Mouse (Mus musculus): ENCODE data around the gene Amhr2. TPM values are rescaled to one million over a fixed set of nuclear protein-coding genes. Genes with fewer than 3 reads are reported as not detected.
A peak's percentile ranks its signal among the peaks of the same experiment; 100 is the strongest.

Gene Amhr2
- total RNA-seq, 4 experiments from 2014 or later: 0.19 to 1.00 (median 0.63) TPM

DNA sequence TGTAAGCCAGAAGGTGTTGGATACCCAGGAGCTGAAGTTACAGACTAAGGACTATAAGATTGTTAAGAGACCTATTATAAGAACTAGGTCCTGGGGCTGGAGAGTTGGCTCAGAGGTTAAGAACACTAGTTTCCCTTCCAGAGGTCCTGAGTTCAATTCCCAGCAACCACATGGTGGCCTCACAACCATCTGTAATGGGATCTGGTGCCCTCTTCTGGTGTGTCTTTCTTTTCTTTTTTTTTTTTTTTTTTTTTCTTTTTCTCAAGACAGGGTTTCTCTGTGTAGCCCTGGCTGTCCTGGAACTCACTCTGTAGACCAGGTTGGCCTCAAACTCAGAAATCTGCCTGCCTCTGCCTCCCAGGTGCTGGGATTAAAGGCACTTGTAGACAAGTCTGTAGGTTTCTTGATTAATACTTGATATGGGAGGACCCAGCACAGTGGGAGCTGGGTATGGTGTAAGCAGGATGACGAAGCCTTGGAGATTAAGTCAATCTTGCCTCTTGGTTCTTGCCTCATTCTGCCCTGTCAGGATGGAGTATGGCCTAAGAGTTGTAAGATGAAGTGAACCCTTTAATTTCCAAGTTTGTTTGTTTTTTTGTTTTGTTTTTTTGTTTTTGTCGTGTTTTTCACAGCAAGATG lies 21.4 kb upstream of the Amhr2 start:
- no peak for DNase-seq (ENCODE audit: low spot score)

DNA sequence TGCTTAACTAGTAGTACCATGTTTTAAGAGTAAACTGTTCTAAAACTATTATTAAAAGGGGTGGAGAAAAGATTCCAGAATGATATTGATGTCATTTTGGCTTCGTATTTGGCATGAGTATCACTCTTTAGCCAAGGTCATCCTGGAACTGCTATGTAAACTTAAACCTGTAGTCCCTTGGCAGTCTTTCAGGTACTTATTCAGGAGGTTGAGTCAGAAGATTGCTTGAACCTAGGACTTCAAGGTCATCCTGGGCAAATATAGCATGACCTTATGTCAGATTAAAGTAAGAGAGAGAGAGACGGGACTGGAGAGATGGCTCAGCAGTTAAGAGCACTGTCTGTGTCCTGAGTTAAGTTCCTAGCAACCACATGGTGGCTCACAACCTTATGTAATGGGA lies 20.5 kb upstream of the Amhr2 start:
- no peak for DNase-seq (ENCODE audit: low spot score)

DNA sequence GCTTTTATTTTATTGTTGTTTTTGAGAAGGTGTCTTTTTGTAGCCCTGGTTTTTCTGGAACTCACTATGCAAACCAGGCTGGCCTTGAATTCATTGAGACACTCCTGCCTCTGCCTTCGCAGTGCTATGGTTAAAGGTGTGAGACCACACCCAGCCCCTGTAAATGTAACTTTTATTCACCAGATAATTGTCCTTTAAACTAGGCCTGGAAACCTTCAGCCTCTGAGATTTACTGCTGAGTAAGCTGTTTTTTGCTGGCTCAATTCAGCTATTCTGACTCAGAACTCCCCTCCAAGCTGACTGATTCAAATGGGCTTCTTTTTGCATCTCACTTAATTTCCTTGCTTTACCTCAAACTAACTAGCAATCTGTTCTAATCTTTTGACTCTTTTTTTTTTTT lies 18.2 kb upstream of the Amhr2 start:
- no peak for DNase-seq (ENCODE audit: low spot score)

DNA sequence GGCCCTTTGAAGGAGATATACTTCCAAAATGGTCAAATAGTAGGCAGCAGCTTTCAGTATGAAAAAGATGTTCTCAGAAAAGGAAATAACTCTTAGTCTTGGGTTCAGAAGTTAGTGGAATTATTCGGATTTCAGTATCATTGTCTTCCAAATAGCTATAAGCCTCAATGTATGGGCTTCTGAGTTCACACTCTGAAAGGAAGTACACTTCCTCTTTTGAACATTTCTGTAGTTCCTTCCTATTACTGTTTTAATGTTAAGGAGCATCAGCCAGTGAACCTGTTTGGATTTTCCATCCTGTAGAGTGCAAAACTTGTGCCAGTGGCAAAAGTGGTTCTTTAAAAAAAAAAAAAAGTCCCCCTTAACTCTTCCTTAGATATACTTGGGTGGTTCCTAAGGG lies 13.1 kb upstream of the Amhr2 start:
- DNase-seq (ENCODE audit: low spot score): no peak

DNA sequence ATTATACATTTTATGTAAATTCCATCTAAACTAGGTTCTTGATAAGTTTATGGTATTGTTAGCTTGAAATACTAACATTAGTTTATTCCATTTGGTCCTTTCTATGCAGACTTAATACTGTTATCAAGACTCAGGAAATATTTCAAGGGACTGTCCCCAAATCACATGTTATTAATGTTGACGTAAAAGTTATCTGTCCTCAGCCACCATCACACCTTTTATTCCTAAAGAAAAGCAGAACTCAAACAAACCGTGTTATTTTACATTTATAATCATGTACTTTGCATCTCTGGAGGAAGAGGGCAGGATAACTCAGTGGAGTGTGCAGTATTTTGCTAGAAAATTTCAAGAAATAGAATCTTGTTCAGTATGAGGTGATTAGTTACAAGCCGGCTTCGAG lies 12.0 kb upstream of the Amhr2 start:
- DNase-seq (ENCODE audit: low spot score): no peak

DNA sequence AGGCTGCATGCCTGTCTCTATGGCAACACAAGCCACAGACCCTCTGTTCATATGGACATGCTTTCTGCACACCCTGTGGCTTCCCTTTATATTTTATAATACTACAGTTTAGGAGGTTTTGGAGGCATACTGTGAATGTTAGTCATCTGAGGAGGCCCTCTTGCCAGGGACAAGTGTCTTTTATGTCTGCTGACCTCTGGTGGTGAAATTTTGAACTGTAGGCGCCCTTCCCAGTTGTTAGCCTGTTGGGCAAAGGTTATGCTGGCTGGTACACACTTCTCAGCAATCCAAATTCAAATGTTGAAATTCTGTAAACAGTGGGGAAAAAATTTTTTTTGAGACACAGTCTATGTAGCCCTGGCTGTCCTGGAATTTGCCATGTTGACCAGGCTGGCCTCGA lies 2.7 kb upstream of the Amhr2 start:
- peak; percentile 83 for DNase-seq (ENCODE audit: low spot score)

DNA sequence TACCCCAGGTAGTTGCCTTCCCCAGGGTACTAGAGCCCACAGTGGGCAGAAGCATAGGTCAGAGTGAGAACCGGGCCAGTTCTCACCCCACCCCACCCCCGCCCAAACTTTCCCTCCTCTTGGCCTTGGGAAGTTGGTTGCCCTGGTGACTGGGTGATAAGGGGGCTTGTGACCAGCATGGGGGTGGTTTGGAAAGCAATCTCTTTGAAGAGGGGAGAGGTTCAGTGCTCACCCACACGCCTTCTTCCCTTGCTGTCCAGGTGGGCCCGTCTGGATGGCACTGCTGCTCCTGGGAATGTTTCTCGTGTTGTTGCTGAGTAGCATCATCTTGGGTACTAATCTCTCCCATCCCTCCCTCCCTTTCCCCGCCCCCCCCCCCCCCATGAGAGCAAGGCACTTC lies 1.3 kb downstream of the Amhr2 start:
- DNase-seq (ENCODE audit: low spot score): no peak

DNA sequence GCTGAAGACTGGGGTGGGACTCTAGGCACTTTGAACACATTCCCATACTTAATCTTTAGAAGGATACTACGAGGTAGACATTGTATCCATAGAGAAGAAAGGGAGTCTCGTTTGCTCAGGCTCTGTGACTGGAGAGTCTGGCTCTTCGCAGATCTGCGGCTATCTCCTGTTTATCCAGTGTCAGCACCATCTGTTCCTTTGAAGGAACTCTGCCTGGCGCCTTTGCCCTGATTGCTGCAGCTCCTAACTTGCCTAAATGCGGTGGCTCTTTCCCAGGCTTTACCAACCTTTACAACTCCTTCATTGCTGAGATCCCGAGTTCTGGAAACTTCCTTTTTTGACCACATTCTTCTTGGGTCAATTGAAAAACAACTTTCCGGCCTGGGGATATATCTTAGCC lies 4.2 kb downstream of the Amhr2 start:
- DNase-seq (ENCODE audit: low spot score): no peak

DNA sequence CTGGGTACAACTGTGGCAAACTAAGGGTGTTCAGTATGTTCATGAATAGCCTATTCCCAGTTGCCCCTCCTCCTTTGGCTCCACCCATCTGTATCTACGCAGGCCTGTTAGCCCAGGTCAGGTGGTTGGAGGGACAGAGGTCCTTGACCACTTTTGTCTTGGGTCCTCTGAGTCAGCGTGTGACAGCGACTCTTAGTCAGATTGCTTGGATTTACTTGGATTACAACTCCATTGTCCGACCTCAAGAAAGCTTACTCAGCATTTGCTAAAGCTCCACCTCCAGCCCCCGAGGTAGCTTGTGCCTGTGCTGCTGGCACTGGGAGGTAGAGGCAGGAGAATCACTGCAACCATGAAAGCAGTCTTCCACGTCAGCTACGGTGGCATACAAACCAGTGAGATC lies 5.8 kb downstream of the Amhr2 start:
- DNase-seq (ENCODE audit: low spot score): no peak

DNA sequence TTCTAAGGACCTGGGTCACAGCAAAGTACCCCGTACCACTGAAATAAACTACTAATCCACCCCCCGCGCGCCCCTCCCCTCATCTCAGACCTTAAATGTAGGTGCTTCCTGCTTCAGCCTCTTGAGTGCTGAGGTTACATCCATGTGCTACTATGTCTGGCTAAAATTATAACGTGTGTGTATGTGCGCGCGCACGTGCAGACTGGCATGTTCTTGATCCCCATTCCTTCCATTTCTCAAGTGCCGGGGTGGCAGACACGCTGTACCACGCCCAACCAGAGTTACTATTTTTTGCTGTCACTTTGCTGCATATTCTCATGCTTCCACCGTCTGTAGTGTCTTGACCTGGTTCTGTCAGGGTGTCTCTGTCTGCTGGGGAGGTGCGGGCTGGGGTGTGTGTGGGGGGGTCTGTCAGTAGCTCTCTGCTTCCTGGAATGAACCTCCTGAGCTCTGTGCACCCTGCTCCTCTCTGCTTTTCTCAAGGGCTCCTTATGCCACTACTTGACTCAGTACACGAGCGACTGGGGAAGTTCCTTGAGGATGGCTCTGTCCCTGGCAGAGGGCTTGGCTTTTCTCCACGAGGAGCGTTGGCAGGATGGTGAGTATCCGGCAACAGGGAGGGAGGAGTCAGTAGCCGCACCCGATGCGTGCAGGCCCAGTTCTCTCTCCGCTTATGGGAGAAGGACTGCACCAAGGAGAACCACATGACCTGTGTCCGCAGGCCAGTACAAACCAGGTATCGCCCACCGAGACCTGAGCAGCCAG lies 6.7 kb downstream of the Amhr2 start:
- DNase-seq (ENCODE audit: low spot score): no peak

DNA sequence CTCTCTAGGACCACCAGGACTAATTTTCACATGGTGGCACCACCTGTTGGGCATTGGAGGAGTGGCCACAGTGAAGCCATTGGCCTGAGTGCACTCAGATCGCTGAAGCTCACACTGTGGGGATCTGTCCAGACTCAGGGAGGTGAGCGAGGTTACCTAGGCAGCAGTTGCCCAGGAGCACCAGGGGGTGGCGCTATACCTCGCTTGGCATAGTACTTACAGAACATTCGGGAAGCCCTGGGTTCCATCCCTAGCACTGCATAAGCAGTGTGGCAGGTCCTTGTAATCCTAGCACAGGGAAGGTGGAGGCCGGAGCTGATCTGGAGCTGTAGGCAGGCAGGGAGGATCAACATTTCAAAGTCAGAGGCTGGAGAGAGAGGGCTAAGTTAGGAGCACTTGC lies 10.8 kb downstream of the Amhr2 start:
- no peak for DNase-seq (ENCODE audit: low spot score)

DNA sequence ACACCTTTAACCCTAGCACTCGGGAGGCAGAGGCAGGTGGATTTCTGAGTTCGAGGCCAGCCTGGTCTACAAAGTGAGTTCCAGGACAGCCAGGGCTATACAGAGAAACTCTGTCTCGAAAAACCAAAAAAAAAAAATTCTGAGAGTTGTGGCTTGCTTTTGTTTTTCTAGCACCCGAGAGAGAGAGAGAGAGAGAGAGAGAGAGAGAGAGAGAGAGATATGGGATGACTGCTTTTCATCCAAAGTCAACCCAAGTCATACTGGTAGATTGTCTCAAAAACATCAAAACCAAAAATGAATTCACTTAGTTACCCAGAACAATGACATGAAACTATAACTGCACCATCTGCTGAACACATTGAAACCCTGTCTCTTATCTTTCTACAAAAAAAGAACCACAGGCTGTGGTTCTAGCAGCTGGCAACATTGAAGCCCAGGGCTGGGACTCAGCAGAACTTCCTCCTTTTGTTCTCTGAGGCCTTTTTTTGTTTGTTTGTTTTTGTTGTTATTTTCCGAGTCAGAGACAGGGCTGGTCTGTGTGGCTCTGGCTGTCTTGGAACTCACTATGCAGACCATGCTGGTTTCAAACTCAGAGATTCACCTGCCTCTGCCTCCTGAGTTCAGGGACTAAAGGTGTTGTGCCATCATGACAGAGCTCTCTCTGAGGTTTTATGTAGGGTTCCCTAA lies 13.0 kb downstream of the Amhr2 start:
- peak; percentile 66 for DNase-seq (ENCODE audit: low spot score)

DNA sequence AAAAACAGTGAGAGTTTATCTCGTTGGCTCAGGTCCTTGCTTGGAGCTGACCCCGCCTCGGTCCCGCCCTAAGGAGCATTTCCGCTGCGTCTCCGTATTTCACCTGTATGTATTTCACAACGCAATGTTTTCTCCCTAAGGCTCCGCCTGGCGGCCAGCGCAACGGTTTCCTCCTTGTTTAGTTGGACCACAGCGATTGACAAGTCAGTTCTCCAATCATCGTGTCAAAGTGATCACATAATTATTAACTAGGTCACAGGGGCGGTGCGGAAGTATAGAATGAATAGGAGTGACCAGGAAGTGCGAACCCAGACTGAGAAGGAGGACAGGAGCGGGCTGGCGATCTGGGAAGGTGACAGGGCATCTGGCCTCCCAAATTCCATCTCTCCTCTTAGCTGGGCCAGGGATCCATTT lies 13.7 kb downstream of the Amhr2 start, which contains the start of gene Prr13:
Gene Prr13, plus strand, starts transcription at position 125 of the 414 bp plus-strand sequence.
- DNase-seq (ENCODE audit: low spot score): peak; percentile 95

DNA sequence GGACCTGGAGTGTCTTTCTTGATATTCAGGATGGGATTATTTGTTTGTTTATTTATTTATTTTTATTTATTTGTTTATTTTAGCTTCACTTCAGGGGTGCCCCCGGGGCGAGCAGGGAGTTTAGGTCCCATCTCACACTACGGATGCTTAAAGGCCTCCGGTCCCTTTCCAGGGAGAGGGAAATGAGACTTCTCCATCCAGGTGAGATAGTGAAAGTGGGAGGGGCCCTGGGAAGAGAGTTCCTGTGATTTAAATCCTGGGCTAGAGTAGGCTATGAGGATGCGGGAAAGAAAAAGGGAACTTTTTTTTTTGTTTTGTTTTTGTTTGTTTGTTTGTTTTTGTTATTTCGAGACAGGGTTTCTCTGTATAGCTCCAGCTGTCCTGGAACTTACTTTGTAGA lies 14.2 kb downstream of the Amhr2 start:
- no peak for DNase-seq (ENCODE audit: low spot score)

DNA sequence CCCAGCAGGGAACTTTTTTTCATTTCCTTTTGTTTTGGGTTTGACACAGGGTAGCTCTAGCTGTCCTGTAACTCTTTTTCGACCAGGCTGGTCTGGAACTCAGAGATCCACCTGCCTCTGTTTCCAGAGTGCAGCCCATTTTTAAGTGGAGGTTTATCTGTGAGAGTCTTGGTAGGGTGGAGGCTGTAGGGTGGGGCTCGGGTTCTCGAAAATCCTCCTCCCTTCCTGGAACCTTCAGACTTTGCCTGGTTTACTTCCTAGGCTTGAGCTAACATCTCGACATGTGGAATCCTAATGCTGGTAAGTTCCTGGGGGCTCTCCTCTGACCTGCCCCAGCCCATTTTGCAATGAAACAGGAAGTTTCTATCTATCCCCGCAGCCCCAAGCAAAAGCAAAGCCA lies 14.7 kb downstream of the Amhr2 start:
- no peak for DNase-seq (ENCODE audit: low spot score)

DNA sequence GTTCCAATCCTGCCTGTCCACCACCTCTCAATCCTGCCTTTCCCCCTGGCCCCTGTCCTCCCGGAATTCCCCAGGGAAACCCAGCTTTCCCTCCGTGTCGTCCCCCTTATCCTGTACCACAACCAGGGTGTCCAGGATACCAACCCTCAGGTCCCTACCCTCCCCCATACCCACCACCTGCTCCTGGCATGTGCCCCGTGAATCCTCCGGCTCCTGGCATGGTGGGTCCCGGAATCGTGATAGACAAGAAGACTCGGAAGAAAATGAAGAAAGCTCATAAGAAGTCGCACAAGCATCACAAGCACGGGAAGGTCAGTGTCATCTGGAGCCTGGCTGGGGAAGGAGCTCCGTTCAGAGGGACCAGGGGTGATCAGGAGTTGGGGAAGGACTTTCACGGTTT lies 15.2 kb downstream of the Amhr2 start:
- no peak for DNase-seq (ENCODE audit: low spot score)

DNA sequence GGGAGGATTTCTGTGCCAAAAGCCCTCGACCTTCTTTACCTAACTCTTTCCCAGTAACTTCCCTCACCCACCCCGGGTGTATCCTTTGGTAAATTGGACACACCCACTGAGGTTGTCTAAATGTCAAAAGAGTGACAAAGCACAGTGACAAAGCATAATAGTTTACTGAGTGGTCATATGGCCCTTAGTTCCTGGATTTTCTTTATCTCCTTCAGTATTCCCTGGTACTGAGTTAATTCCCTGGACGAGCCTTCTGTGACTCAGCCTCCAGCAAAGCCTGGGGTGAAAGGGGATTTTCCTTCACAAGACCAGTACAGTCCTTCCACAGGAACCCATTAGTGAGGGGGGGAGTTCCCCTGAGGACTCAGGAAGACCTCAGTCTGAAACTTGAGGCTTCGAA lies 15.8 kb downstream of the Amhr2 start:
- peak; percentile 21 for DNase-seq (ENCODE audit: low spot score)

DNA sequence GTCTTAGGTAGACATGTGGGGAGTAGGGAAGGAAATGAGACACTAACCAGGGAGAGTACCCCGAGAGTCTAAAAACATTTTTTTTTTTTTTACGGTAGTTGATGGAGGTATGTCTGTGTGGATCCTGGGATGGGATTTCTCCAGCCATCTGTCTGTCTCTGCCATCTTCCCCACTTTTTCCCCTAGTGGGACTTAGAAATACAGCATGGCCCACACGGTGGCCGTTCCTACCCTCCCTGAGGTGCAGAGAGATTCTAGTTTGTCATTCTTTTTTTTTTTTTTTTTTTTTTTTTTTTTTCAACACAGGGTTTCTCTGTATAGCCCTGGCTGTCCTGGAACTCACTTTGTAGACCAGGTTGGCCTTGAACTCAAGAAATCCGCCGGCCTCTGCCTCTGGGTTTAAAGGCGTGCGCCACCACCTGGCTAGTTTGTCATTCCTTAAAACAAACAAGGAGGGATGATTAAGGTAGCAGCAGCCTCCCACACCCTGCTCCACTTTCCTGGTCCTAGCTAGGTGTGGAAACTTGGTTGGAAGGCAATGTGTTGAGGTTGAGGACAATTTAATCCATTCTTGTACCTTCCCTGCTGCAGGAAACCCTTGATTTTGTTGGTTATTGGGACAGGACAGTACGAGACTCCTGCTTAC lies 16.4 kb downstream of the Amhr2 start:
- DNase-seq (ENCODE audit: low spot score): no peak

DNA sequence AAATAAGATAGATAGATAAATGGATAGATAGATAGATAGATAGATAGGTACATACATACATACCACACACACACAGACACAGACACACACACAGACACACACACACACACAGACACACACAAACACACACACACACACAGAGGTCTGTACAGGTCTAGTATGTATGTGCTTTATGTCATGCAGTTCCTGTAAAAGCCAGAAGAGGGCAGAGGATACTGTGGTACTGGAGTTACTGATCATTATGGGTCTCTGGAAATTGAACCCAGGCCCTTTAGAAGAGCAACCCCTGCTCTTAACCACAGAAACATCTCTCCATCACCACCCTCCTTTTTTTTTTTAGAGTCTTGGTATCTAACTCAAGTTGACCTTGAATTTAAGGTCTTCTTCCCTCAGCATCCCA lies 18.5 kb downstream of the Amhr2 start:
- DNase-seq (ENCODE audit: low spot score): no peak

DNA sequence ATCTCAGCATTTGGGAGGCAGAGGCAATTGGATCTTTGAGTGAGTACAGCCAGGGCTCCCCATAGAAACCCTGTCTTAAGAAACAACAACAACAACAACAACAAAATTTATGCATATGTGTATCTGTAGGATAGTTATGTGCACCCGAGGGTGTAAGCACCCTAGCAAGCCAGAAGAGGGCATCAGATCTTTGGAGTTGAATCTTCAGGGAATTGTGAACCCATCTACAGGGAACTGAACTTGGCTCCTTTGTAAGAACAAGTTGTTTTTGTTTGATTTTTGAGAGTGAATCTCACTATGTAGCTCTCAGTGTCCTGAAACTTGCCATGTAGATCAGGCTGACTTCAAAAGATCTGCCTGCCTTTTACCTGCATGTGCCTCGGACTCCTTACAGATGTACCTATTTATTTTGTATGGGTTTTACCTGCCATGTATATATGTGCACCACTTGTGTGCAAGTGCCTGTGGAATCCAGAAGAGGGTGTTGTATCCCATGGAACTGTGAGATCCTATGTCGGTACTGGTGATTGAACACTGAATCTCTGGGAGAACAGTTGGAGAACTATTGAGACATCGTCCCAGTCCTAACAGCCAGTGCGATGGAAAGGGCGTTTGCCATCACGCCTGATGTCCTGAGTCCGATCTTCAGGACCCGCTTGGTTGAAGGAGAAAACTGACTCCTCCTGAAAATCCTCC lies 23.7 kb downstream of the Amhr2 start:
- DNase-seq (ENCODE audit: low spot score): no peak

DNA sequence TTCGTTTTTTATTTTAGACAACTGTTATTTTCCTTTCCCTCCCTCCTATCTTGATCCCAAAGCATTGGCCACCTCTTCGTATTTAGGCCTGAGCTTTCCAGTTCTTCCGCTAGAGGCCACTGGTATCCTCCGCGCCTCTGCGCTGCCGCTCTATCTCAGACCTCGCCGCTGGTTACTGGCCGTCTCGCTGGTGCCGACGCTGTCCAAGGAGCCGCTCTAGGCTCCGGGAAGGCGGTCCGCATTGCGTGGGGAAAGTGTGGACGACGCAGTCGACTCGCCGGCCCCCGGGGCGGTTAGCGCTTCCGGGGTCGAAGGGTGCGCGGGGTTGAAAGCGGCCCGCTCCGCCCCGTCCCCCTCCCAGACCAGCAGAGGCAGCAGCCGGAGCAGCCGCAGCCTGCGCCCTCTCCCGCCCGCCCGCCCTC lies 25.0 kb downstream of the Amhr2 start, which contains the start of gene Pcbp2:
Gene Pcbp2, plus strand, starts transcription at position 357 of the 422 bp plus-strand sequence.
- peak; percentile 94 for DNase-seq (ENCODE audit: low spot score)
